ENCODE assay signal across 30 mouse cellular contexts in the genomic region with DNA sequence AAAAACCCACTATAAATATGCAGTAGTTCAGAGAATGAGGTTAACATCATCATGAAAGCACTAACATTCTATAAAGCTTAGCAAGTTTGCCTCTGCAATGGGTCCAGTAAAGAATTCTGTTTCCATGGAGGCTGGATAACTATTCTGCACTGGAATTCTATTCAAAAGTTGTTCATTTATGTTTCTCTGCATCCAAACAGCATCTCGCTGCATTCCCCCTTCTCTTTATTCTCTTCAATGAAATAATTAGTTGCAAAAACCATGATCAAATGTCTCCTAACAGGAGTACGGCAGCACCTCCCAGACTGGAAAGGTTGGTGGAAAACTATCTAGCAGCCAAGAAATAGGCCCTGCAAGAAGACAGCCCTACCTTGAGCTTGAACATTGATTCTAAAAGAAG.
"Had no signal": no experiment of that assay in that cellular context is flagged by ENCODE, and none has a peak within 500 bp of the region (broad histone marks: within the 10 kb centered on the region; RNA-seq: fewer than 3 reads in every experiment).

No protein-coding gene starts in this region.

- DNase-seq: left cerebral cortex, postnatal 4 days; liver; liver, embryonic 13.5 days; liver, postnatal 0 days; lung, adult 18-20 months; lung, adult 2 months; lung, embryonic 14.5 days; lung, postnatal 10 days; lung, postnatal 14 days; lung, postnatal 36 days; lung, postnatal 4 days; midbrain, embryonic 14.5 days had no signal

- H3K4me1 ChIP-seq: limb, embryonic 10.5 days; limb, embryonic 12.5 days; limb, embryonic 13.5 days; limb, embryonic 15.5 days; liver, embryonic 12.5 days; liver, embryonic 13.5 days; liver, embryonic 15.5 days; lung, embryonic 15.5 days; megakaryocyte, embryonic 14.5 days; midbrain, embryonic 12.5 days; neural tube, embryonic 12.5 days had no signal

- H3K27ac ChIP-seq: limb, embryonic 10.5 days; limb, embryonic 12.5 days; limb, embryonic 13.5 days; limb, embryonic 15.5 days; liver, embryonic 12.5 days; liver, embryonic 13.5 days; liver, embryonic 14.5 days; liver, embryonic 15.5 days; lung, embryonic 15.5 days; macrophage; midbrain, embryonic 10.5 days; midbrain, embryonic 12.5 days; midbrain, embryonic 13.5 days; neural tube, embryonic 12.5 days had no signal

- H3K4me2 ChIP-seq: limb, embryonic 12.5 days; limb, embryonic 13.5 days; limb, embryonic 15.5 days; liver, embryonic 11.5 days; liver, embryonic 12.5 days; liver, embryonic 13.5 days; liver, embryonic 15.5 days; lung, embryonic 14.5 days; lung, embryonic 15.5 days; midbrain, embryonic 12.5 days; midbrain, embryonic 13.5 days; neural tube, embryonic 12.5 days had no signal

- H3K4me3 ChIP-seq: limb, embryonic 10.5 days; limb, embryonic 12.5 days; limb, embryonic 13.5 days; limb, embryonic 15.5 days; liver, embryonic 12.5 days; liver, embryonic 13.5 days; liver, embryonic 15.5 days; lung, embryonic 15.5 days; megakaryocyte, embryonic 14.5 days; midbrain, embryonic 10.5 days; midbrain, embryonic 12.5 days; midbrain, embryonic 13.5 days; myocyte; neural tube, embryonic 12.5 days had no signal

- H3K27me3 ChIP-seq: limb, embryonic 13.5 days; limb, embryonic 15.5 days; liver, embryonic 12.5 days; liver, embryonic 13.5 days; liver, embryonic 15.5 days; lung, embryonic 15.5 days; megakaryocyte, embryonic 14.5 days; midbrain, embryonic 12.5 days; midbrain, embryonic 13.5 days; neural tube, embryonic 12.5 days had no signal

- H3K9me3 ChIP-seq: limb, embryonic 10.5 days; limb, embryonic 12.5 days; limb, embryonic 13.5 days; limb, embryonic 15.5 days; liver, embryonic 12.5 days; liver, embryonic 13.5 days; liver, embryonic 15.5 days; lung, embryonic 15.5 days; midbrain, embryonic 10.5 days; midbrain, embryonic 12.5 days; midbrain, embryonic 13.5 days; neural tube, embryonic 12.5 days had no signal

- H3K9ac ChIP-seq: limb, embryonic 12.5 days; limb, embryonic 13.5 days; limb, embryonic 15.5 days; liver, embryonic 12.5 days; liver, embryonic 13.5 days; liver, embryonic 14.5 days; liver, embryonic 15.5 days; liver, postnatal 0 days; lung, embryonic 14.5 days; lung, embryonic 15.5 days; midbrain, embryonic 12.5 days; midbrain, embryonic 13.5 days; neural tube, embryonic 12.5 days had no signal

- H3K36me3 ChIP-seq: limb, embryonic 10.5 days; limb, embryonic 12.5 days; limb, embryonic 13.5 days; limb, embryonic 15.5 days; liver, embryonic 12.5 days; liver, embryonic 13.5 days; liver, embryonic 15.5 days; lung, embryonic 15.5 days; midbrain, embryonic 10.5 days; midbrain, embryonic 12.5 days; midbrain, embryonic 13.5 days; neural tube, embryonic 12.5 days had no signal

- ATAC-seq: liver, embryonic 12.5 days; liver, postnatal 0 days; lung, postnatal 0 days; midbrain, embryonic 13.5 days; midbrain, embryonic 16.5 days had no signal
